Mouse (Mus musculus) small intestine, adult 2 months (tissue): ENCODE results near the gene Pmepa1.

Experiments
- CTCF ChIP-seq: fragments of 200-500 bp; IDR thresholded peaks from 2 replicates; pipeline ENCODE4 v1.5.1; 2012; ENCODE audit warnings: low read depth, mild to moderate bottlenecking, control low read depth, inconsistent platforms, low read length, moderate library complexity, mixed read lengths; ENCODE audit not compliant: insufficient replicate concordance, insufficient read length; ENCODE audit errors: extremely low read depth
- POLR2A ChIP-seq: fragments of 200-500 bp; IDR thresholded peaks from 2 replicates; pipeline ENCODE4 v1.6.1; 2012; ENCODE audit warnings: low read depth, mild to moderate bottlenecking, control low read depth, inconsistent platforms, low read length, moderate library complexity

DNA sequence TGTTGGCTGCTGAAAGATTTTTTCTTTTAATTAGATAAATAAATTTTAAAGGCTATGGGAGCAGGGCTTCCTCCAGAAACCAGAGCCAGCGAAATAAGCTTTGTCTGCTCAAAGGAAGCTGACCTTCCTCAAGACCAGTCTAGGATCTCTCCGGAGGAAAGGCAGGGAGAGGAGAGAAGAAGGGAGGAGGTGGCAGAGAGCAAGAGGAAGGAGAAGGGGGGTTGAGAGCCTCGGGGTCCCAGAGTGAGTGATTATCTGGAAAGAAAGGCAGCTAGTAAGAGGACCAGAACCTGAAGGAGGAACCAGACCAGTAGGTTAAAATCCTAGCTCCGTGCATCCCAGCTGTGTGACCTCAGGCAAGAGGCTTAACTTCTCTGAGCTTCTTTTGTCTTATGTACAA is 31.7 kb upstream of the Pmepa1 start:
- TF ChIP-seq POLR2A (no peak), CTCF (no peak)
